Mouse (Mus musculus): ENCODE results near the gene Gsto2. TPM values are rescaled to one million over a fixed set of nuclear protein-coding genes. Genes with fewer than 3 reads are reported as not detected.
A peak's percentile ranks its signal among the peaks of the same experiment; 100 is the strongest.
"Not testable (repeated sequence)": the region's sequence is repeated elsewhere in the genome, so short reads cannot be mapped to it uniquely, and the experiment has no call there.

Gsto2 gene
- polyA plus RNA-seq, 1 experiment = 284 TPM

DNA sequence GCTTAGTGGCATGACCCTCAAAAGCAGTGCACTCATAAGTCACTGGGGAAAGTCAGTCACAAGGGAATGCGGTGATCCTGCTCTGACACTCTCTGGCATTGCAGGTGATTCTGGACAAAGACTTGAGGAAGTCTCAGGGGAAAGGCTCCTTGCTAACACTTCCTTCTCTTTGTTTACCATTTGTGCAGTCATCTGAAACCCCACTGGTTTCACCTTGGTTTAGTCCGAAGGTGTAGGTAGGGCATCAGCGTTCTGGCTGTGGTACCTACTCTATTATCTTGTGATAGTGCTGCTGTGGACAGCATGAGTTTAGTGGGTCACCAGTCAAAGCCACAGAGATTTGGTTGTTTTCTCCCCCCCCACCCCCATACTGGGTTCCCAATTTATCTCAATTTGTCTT lies 15.6 kb upstream of the Gsto2 start:
- H3K4me3 ChIP-seq (ENCODE audit: control insufficient read depth, low read depth, low read length) = no peak overlapping the region
- H3K36me3 ChIP-seq (ENCODE audit: control insufficient read depth, insufficient read depth, low read length) = no peaks in the 10 kb centered on the region
- H3K27ac ChIP-seq (ENCODE audit: control insufficient read depth, insufficient read depth, low read depth, low read length) = no peak overlapping the region
- no peaks in the 10 kb centered on the region for H3K27me3 ChIP-seq (ENCODE audit: control insufficient read depth, insufficient read depth, low read length)
- H3K4me1 ChIP-seq (ENCODE audit: control insufficient read depth, insufficient read depth, low read length) = peaks cover 4% of the 10 kb centered on the region
- TF ChIP-seq POLR2A (IDR thresholded peaks at IDR 0.05; ENCODE audit: control insufficient read depth, low read depth, low read length) = no peak
- no peak for TF ChIP-seq CTCF (IDR thresholded peaks at IDR 0.05; ENCODE audit: control insufficient read depth, insufficient read depth, insufficient replicate concordance, low read depth, low read length)

- not testable (repeated sequence) for H3K36me3 ChIP-seq (ENCODE audit: control insufficient read depth, insufficient read depth, low read length); H3K4me3 ChIP-seq (ENCODE audit: control insufficient read depth, low read depth, low read length); H3K27me3 ChIP-seq (ENCODE audit: control insufficient read depth, insufficient read depth, low read length); H3K27ac ChIP-seq (ENCODE audit: control insufficient read depth, insufficient read depth, low read depth, low read length)
- peaks cover 11% of the 10 kb centered on the region for H3K4me1 ChIP-seq (ENCODE audit: control insufficient read depth, insufficient read depth, low read length)
These were observed 13.2 kb upstream of the Gsto2 start for GRCm38 (mm10) chr19:47852131-47852530.

DNA sequence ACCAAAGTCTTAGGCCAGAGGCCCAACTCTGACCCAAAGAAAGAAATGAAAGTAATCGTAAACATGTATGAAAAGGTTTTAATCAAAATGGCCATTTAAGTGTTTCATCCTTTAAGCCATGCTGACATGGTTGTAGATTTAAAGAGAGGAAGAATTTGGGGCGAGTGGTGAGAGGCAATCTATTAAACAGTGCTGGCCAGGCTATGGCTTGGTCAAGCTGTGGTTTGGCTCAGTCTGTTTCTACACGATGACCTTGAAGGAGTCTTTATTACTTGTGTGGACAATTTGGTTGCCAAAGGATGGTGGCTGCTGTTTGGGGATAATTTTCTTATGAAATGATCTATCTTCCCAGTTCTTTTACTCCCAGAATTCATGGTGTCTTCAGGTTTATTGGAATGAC lies 12.3 kb upstream of the Gsto2 start:
- no peak overlapping the region for H3K4me3 ChIP-seq (ENCODE audit: control insufficient read depth, low read depth, low read length)
- peaks cover 11% of the 10 kb centered on the region for H3K4me1 ChIP-seq (ENCODE audit: control insufficient read depth, insufficient read depth, low read length)
- no peaks in the 10 kb centered on the region for H3K27me3 ChIP-seq (ENCODE audit: control insufficient read depth, insufficient read depth, low read length)
- H3K36me3 ChIP-seq (ENCODE audit: control insufficient read depth, insufficient read depth, low read length) = no peaks in the 10 kb centered on the region
- H3K27ac ChIP-seq (ENCODE audit: control insufficient read depth, insufficient read depth, low read depth, low read length) = no peak overlapping the region
- TF ChIP-seq CTCF (IDR thresholded peaks at IDR 0.05; ENCODE audit: control insufficient read depth, insufficient read depth, insufficient replicate concordance, low read depth, low read length) (no peak), POLR2A (IDR thresholded peaks at IDR 0.05; ENCODE audit: control insufficient read depth, low read depth, low read length) (no peak)

- Histone ChIP-seq H3K4me1 (ENCODE audit: control insufficient read depth, insufficient read depth, low read length) (peaks cover 11% of the 10 kb centered on the region), H3K27me3 (ENCODE audit: control insufficient read depth, insufficient read depth, low read length) (no peaks in the 10 kb centered on the region), H3K36me3 (ENCODE audit: control insufficient read depth, insufficient read depth, low read length) (no peaks in the 10 kb centered on the region), H3K27ac (ENCODE audit: control insufficient read depth, insufficient read depth, low read depth, low read length) (no peak overlapping the region), H3K4me3 (ENCODE audit: control insufficient read depth, low read depth, low read length) (peak overlapping the region; percentile 72)
- TF ChIP-seq POLR2A (IDR thresholded peaks at IDR 0.05; ENCODE audit: control insufficient read depth, low read depth, low read length) (no peak), CTCF (IDR thresholded peaks at IDR 0.05; ENCODE audit: control insufficient read depth, insufficient read depth, insufficient replicate concordance, low read depth, low read length) (no peak)
These were observed 11.2 kb upstream of the Gsto2 start for GRCm38 (mm10) chr19:47853951-47854795.

- Histone ChIP-seq H3K4me1 (ENCODE audit: control insufficient read depth, insufficient read depth, low read length) (peaks cover 11% of the 10 kb centered on the region), H3K36me3 (ENCODE audit: control insufficient read depth, insufficient read depth, low read length) (no peaks in the 10 kb centered on the region), H3K27me3 (ENCODE audit: control insufficient read depth, insufficient read depth, low read length) (no peaks in the 10 kb centered on the region), H3K27ac (ENCODE audit: control insufficient read depth, insufficient read depth, low read depth, low read length) (no peak within 1 kb of the TSS), H3K4me3 (ENCODE audit: control insufficient read depth, low read depth, low read length) (peak within 1 kb of the TSS; percentile 72)
- TF ChIP-seq CTCF (IDR thresholded peaks at IDR 0.05; ENCODE audit: control insufficient read depth, insufficient read depth, insufficient replicate concordance, low read depth, low read length) (no peak), POLR2A (IDR thresholded peaks at IDR 0.05; ENCODE audit: control insufficient read depth, low read depth, low read length) (peak; percentile 67)
These were observed 10.2 kb upstream of the Gsto2 start, which contains the start of gene Gsto1 for GRCm38 (mm10) chr19:47854796-47855783. TSS of gene Gsto1 (plus strand) at chr19:47854970.

GRCm38 (mm10) chr19:47857957-47858942 lies 7.1 kb upstream of the Gsto2 start:
- Histone ChIP-seq H3K36me3 (ENCODE audit: control insufficient read depth, insufficient read depth, low read length) (no peaks in the 10 kb centered on the region), H3K4me1 (ENCODE audit: control insufficient read depth, insufficient read depth, low read length) (peaks cover 11% of the 10 kb centered on the region), H3K27ac (ENCODE audit: control insufficient read depth, insufficient read depth, low read depth, low read length) (no peak overlapping the region), H3K27me3 (ENCODE audit: control insufficient read depth, insufficient read depth, low read length) (no peaks in the 10 kb centered on the region), H3K4me3 (ENCODE audit: control insufficient read depth, low read depth, low read length) (no peak overlapping the region)
- TF ChIP-seq CTCF (IDR thresholded peaks at IDR 0.05; ENCODE audit: control insufficient read depth, insufficient read depth, insufficient replicate concordance, low read depth, low read length) = no peak
- no peak for TF ChIP-seq POLR2A (IDR thresholded peaks at IDR 0.05; ENCODE audit: control insufficient read depth, low read depth, low read length)
